Mouse (Mus musculus): ENCODE measurements around the gene Kcnrg. TPM values are rescaled to one million over a fixed set of nuclear protein-coding genes. Genes with fewer than 3 reads are reported as not detected.

Gene Kcnrg
- polyA plus RNA-seq, 1 experiment from 2014 or later: 0.40 TPM

MicroRNAs encoded within 50 kb of the gene (microRNA counts, 519-probe panel; counts per million panel counts)
- microRNA mmu-miR-15a (7,160 counts per million, percentile 88 among the panel's probes with 10 or more counts), microRNA mmu-miR-16 (8,131 counts per million, percentile 96 among the panel's probes with 10 or more counts)

Small RNA genes within 50 kb of the gene (microRNA-seq; reads per million reads assigned to microRNA genes)
- gene Mir15a: 2,711 reads per million, percentile 86 among the genes with 10 or more reads in this experiment
- gene Mir16-1: 2,311 reads per million, percentile 84 among the genes with 10 or more reads in this experiment

Other genes with a start within 250 kb of the Kcnrg start
- 6.1 TPM in 2 replicates for gene Ebpl, start 247.0 kb upstream of the Kcnrg start, polyA plus RNA-seq (2016; fragmentation: Nextera tagmentation; extraction: Ambion mirVana)
- gene Kpna3, start 167.6 kb upstream of the Kcnrg start, polyA plus RNA-seq (2016; fragmentation: Nextera tagmentation; extraction: Ambion mirVana): 40.2 TPM in 2 replicates
- 21.9 and 25.3 TPM in 2 replicates for gene Spryd7, start 50.6 kb upstream of the Kcnrg start, polyA plus RNA-seq (2016; fragmentation: Nextera tagmentation; extraction: Ambion mirVana)
- gene Trim13, start 9.2 kb upstream of the Kcnrg start, polyA plus RNA-seq (2016; fragmentation: Nextera tagmentation; extraction: Ambion mirVana): 13.5 and 15.8 TPM in 2 replicates